Mouse (Mus musculus) thymus, adult 2 months (tissue): ENCODE results near the gene Mrps18c.

Experiments
- CTCF ChIP-seq: fragments of 200-500 bp; IDR thresholded peaks from 2 replicates; pipeline ENCODE4 v1.5.1; 2012; ENCODE audit warnings: mild to moderate bottlenecking, control low read depth, low read length, moderate library complexity, borderline replicate concordance; ENCODE audit not compliant: control insufficient read depth, poor library complexity, insufficient read depth; ENCODE audit errors: extremely low read depth
- POLR2A ChIP-seq: fragments of 200-500 bp; IDR thresholded peaks from 2 replicates; pipeline ENCODE4 v1.6.1; 2012; ENCODE audit warnings: mild to moderate bottlenecking, low read length, control low read depth, moderate library complexity; ENCODE audit not compliant: control insufficient read depth, poor library complexity, insufficient read depth; ENCODE audit errors: extremely low read depth

GRCm38 (mm10) chr5:100826531-100826930, 28.1 kb downstream of the Mrps18c start:
- TF ChIP-seq CTCF (no peak), POLR2A (no peak)
